Mouse (Mus musculus): Measurements from ENCODE around the gene Tmem8. TPM values are rescaled to one million over a fixed set of nuclear protein-coding genes. Genes with fewer than 3 reads are reported as not detected.
A peak's percentile ranks its signal among the peaks of the same experiment; 100 is the strongest.
"Not testable (repeated sequence)": the region's sequence is repeated elsewhere in the genome, so short reads cannot be mapped to it uniquely, and the experiment has no call there.

The Tmem8 gene
- polyA plus RNA-seq, 1 experiment from 2014 or later: 4.3 TPM

DNA sequence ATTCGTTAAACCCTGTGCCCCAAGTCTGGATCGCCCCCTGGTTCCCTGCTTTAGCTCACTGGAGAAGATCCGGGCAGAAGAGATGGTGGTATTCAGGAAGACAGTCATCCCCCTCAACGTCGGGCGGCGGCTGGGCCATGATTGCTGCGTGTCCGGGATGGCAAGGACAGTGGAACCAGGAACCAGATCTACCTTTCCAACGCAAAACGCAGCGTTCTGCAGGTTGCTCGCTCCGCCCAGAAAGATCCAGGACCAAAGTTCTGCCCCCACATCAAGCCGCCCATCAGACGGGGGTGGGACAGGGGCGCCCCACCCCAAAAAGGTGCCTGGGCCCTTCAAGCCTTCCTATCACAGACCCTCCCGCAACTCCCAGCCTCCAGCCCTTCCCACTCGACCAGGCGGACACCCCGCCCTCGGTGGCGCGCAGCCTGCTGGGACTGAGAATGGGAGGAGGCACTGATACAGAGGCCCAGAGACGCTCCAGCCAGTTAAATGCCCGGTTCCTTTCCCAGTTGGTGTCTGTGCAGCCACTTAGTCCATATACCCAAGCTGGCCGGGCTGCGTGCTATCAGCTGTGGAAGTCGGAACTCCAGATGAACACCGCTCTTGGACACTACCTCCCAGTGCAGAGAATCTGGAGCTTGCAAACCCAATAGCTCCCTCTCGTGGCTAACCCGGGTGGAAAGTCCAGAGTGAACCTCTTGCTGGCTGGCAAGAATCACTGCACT lies 23.0 kb upstream of the Tmem8 start, which contains the start of gene Decr2:
Gene Decr2 (minus strand): TSS at position 433 of the 728 bp plus-strand sequence.
- H3K4me1 ChIP-seq: peaks cover 19% of the 10 kb centered on the region
- peak within 1 kb of the TSS; percentile 86 for H3K4me2 ChIP-seq
- WGBS: 2% methylated on average over 32 of the region's 32 CpGs
- peaks cover 4% of the 10 kb centered on the region; the same call in 1 of the 2 replicates for H3K36me3 ChIP-seq
- peak within 1 kb of the TSS; percentile 62 for H3K4me3 ChIP-seq (replicated peaks)
- peak within 1 kb of the TSS; percentile 86 for H3K27ac ChIP-seq (replicated peaks)
- no peaks in the 10 kb centered on the region for H3K27me3 ChIP-seq (replicated peaks)
- peak; percentile 89 for ATAC-seq (ENCODE audit: low FRiP score)
- peak within 1 kb of the TSS; percentile 71 for H3K9ac ChIP-seq (replicated peaks)
- H3K9me3 ChIP-seq (replicated peaks): no peaks in the 10 kb centered on the region

GRCm38 (mm10) chr17:26094531-26095110 lies 18.5 kb upstream of the Tmem8 start:
- no peak overlapping the region for H3K27ac ChIP-seq (replicated peaks)
- 32% methylated on average over 9 of the region's 9 CpGs for WGBS
- ATAC-seq (ENCODE audit: low FRiP score): no peak

DNA sequence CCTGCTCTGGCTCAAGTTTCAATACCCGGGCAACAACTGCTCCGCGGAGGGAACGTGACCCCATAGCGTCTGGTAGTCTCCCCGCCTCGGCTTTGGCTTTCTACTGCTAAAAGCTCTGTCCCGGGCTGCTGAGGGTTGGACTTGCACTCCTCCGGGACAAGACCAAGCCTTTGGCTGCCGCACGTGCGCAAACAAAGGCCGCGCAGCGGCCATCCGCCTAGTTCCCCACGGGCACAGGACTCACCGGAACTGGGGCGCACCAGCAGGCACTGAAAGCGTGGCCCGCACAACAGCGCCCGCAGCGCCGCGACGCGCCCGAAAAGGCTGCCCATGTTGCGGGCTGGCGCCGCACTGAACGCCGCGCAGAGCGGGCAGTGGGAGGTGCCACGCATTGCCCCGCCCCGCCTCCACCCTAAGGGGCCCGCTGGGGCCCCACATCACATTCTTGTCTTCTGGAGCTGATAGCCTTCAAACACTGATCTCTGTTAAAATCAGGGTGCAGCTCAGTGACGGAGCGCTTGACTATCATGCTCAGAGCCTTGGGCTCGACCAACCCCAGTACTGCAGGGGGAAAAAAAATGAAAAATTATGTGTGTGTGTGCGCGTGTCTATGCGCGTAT lies 17.9 kb upstream of the Tmem8 start, which contains the start of gene Nme4:
Gene Nme4 (minus strand): TSS at position 482 of the 620 bp plus-strand sequence.
- 4% methylated on average over 47 of the region's 47 CpGs for WGBS
- H3K27me3 ChIP-seq (replicated peaks): no peaks in the 10 kb centered on the region

More at GRCm38 (mm10) chr17:26094531-26095110, 18.5 kb upstream of the Tmem8 start:
- peaks cover 14% of the 10 kb centered on the region for H3K4me1 ChIP-seq
- no peaks in the 10 kb centered on the region for H3K27me3 ChIP-seq (replicated peaks)
- no peaks in the 10 kb centered on the region for H3K36me3 ChIP-seq
- H3K9ac ChIP-seq (replicated peaks): peak overlapping the region; percentile 66
- no peaks in the 10 kb centered on the region for H3K9me3 ChIP-seq (replicated peaks)
- peak overlapping the region; percentile 61 for H3K4me3 ChIP-seq (replicated peaks)
- H3K4me2 ChIP-seq: peak overlapping the region; percentile 89

DNA sequence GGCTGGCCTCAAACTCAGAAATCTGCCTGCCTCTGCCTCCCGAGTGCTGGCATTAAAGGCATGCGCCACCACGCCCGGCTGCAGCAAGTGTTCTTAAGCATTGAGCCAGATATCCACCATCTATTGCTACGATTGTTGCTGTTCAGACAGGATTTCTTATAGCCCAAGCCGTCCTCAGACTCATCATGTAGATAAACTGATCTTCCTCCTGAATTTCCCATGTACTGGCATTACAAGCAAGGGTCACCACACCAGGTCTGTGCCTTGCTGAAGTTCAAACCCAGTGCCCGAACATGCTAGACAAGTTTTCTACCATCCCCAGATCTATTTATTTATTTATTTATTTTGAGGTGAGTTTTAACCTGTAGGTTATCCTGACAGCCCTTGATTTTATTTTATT lies 14.6 kb upstream of the Tmem8 start:
- Histone ChIP-seq H3K36me3 (no peaks in the 10 kb centered on the region), H3K4me3 (replicated peaks) (no peak overlapping the region), H3K4me1 (peaks cover 12% of the 10 kb centered on the region), H3K27ac (replicated peaks) (no peak overlapping the region), H3K9ac (replicated peaks) (no peak overlapping the region), H3K27me3 (replicated peaks) (no peaks in the 10 kb centered on the region), H3K4me2 (no peak overlapping the region), H3K9me3 (replicated peaks) (no peaks in the 10 kb centered on the region)
- no peak for ATAC-seq (ENCODE audit: low FRiP score)
- WGBS: 92% methylated on average over 7 of the region's 7 CpGs

More for the DNA sequence above, 17.9 kb upstream of the Tmem8 start, which contains the start of gene Nme4:
- no peaks in the 10 kb centered on the region for H3K36me3 ChIP-seq
- peak within 1 kb of the TSS; percentile 66 for H3K9ac ChIP-seq (replicated peaks)
- peak; percentile 80 for ATAC-seq (ENCODE audit: low FRiP score)
- H3K9me3 ChIP-seq (replicated peaks): no peaks in the 10 kb centered on the region
- peaks cover 12% of the 10 kb centered on the region for H3K4me1 ChIP-seq
- peak within 1 kb of the TSS; percentile 61 for H3K4me3 ChIP-seq (replicated peaks)
- peak within 1 kb of the TSS; percentile 54; the same call in 1 of the 2 replicates for H3K27ac ChIP-seq (replicated peaks)
- peak within 1 kb of the TSS; percentile 89 for H3K4me2 ChIP-seq

DNA sequence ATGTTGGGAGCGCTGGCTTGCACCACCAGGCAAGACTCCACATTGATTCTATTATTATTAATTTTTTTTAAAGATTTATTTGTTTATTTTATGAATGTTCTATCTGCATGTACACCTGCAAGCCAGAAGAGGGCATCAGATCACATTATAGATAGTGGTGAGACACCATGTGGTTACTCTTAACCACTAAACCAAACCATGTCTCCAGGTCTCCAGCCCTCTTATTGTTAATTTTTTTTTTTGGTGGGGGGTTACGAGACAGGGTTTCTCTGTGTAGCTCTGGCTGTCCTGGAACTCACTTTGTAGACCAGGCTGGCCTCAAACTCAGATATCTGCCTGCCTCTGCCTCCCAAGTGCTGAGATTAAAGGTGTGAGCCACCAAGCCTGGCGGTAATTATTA lies 13.8 kb upstream of the Tmem8 start:
- WGBS: 64% methylated on average over 3 of the region's 3 CpGs
- H3K27ac ChIP-seq (replicated peaks); H3K4me3 ChIP-seq (replicated peaks); H3K9me3 ChIP-seq (replicated peaks); H3K4me2 ChIP-seq; H3K27me3 ChIP-seq (replicated peaks); H3K36me3 ChIP-seq; ATAC-seq (ENCODE audit: low FRiP score); H3K9ac ChIP-seq (replicated peaks): not testable (repeated sequence)
- peaks cover 12% of the 10 kb centered on the region for H3K4me1 ChIP-seq

DNA sequence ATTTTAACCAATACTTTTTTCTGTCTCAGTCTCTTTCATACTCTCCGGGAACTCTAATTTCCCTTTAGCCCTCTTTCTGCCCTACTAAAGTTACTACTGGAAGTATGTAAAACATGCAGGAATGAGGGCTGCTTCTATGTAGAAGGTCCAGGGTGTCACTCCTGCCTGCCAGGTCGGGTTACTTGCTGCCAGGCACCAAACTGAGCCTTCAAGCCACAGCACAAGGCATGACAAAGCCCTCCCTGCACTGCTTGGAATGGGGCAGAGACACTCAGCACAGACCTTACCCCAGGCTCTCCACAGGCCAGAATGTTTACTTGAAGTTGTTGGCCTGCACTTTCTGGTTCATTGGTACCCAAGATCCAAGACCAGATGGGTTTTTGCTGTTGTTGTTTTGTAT lies 12.9 kb upstream of the Tmem8 start:
- Histone ChIP-seq H3K9me3 (replicated peaks) (no peaks in the 10 kb centered on the region), H3K36me3 (no peaks in the 10 kb centered on the region), H3K4me1 (peaks cover 5% of the 10 kb centered on the region; the same call in 1 of the 2 replicates), H3K27me3 (replicated peaks) (no peaks in the 10 kb centered on the region), H3K4me3 (replicated peaks) (no peak overlapping the region), H3K4me2 (no peak overlapping the region), H3K9ac (replicated peaks) (no peak overlapping the region), H3K27ac (replicated peaks) (no peak overlapping the region)
- ATAC-seq (ENCODE audit: low FRiP score): no peak
- 42% methylated on average over 2 of the region's 2 CpGs for WGBS

DNA sequence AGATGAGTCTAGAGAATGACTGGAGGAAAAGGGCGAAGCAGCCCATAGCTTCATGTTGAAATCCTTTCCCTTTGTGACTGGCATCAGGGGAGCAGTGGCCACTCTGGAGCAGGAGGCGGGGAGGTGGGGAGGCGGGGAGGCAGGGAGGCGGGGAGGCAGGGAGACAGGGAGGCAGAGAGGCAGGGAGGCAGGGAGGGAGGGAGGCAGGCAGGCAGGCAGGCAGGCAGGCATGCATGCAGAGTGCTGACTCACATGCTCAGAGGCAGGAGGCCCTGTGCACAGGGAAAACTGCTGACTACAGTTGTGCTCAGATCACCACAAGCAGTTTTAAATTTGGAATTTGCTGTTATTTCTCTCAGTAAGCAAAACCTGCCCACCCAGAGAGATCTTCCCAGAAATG lies 11.6 kb upstream of the Tmem8 start:
- ATAC-seq (ENCODE audit: low FRiP score): no peak
- H3K4me2 ChIP-seq: no peak overlapping the region
- no peaks in the 10 kb centered on the region for H3K36me3 ChIP-seq
- WGBS: 47% methylated on average over 3 of the region's 4 CpGs
- no peaks in the 10 kb centered on the region for H3K27me3 ChIP-seq (replicated peaks)
- no peak overlapping the region for H3K9ac ChIP-seq (replicated peaks)
- no peak overlapping the region for H3K27ac ChIP-seq (replicated peaks)
- no peaks in the 10 kb centered on the region for H3K4me1 ChIP-seq
- H3K4me3 ChIP-seq (replicated peaks): no peak overlapping the region
- no peaks in the 10 kb centered on the region for H3K9me3 ChIP-seq (replicated peaks)

DNA sequence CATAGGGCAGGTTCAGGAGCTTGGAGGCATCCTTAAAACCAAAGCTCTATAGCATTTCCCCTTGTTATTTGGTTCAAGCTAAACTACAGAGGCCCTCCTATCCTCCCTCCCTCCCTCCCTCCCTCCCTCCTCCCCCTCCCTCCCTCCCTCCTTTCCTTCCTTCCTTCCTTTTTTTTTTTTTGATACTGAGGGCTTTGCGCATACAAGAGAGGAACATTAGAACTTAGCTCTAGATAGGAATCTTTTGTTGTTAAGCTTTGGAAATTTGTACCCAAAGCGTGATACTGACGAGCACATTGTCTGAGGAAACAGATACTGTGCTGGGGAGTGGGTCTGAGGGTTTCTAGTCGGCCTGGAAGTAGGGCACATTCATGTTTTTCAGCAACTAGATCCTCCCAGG lies 7.5 kb upstream of the Tmem8 start:
- no peak for ATAC-seq (ENCODE audit: low FRiP score)
- Histone ChIP-seq H3K4me3 (replicated peaks) (no peak overlapping the region), H3K4me1 (no peaks in the 10 kb centered on the region), H3K27me3 (replicated peaks) (no peaks in the 10 kb centered on the region; the same call in 1 of the 2 replicates), H3K27ac (replicated peaks) (no peak overlapping the region), H3K4me2 (no peak overlapping the region), H3K9me3 (replicated peaks) (no peaks in the 10 kb centered on the region), H3K36me3 (no peaks in the 10 kb centered on the region), H3K9ac (replicated peaks) (no peak overlapping the region)
- 73% methylated on average over 4 of the region's 4 CpGs for WGBS

DNA sequence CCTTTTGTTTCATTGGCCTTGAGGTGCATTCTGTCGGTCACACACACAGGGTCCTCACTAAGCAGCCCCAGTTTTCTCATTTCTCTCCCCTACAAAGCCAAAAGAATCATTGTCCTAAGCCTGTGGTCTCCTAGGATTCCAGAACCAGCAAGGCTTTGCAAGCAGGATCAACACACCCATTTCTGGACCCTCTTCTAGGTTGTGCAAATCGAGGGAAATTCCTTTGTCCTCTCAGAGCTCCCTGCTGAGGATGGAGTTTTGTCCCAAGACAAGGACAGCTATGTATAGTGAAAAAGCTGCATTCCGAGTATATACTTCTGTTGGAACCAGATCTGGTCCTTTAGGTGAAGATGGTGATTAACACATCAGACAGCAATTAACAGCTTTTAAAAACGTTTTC lies 2.9 kb upstream of the Tmem8 start:
- ATAC-seq (ENCODE audit: low FRiP score): no peak
- 33% methylated on average over 4 of the region's 4 CpGs for WGBS
- Histone ChIP-seq H3K4me2 (no peak overlapping the region), H3K4me3 (replicated peaks) (no peak overlapping the region), H3K9ac (replicated peaks) (no peak overlapping the region), H3K27ac (replicated peaks) (no peak overlapping the region), H3K27me3 (replicated peaks) (peaks cover 21% of the 10 kb centered on the region), H3K9me3 (replicated peaks) (no peaks in the 10 kb centered on the region), H3K4me1 (peaks cover 8% of the 10 kb centered on the region), H3K36me3 (no peaks in the 10 kb centered on the region)

DNA sequence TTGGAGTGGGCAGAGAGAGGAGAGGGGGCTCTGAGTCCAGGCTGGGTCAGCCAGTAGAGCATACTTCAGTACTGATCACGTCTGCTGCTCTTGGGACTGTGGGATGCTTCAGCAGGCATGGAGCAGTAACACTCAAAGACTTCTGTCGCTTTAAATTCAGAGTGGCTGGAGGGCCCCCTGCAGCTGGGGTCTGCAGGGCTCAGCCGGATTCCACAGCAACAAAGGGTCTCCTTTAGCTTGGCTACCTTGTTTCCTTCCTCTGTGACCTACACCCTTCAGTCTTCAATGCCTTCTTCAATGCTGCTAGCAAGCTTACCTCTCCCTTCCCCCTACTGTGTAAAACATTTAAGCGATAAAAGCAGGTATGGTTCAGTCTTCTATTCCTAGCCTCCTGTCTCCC lies 2.1 kb upstream of the Tmem8 start:
- H3K36me3 ChIP-seq: no peaks in the 10 kb centered on the region
- no peak overlapping the region for H3K27ac ChIP-seq (replicated peaks)
- no peaks in the 10 kb centered on the region for H3K9me3 ChIP-seq (replicated peaks)
- H3K4me2 ChIP-seq: no peak overlapping the region
- H3K9ac ChIP-seq (replicated peaks): no peak overlapping the region
- H3K4me3 ChIP-seq (replicated peaks): no peak overlapping the region
- ATAC-seq (ENCODE audit: low FRiP score): no peak
- peaks cover 29% of the 10 kb centered on the region for H3K27me3 ChIP-seq (replicated peaks)
- 6% methylated on average over 4 of the region's 4 CpGs for WGBS
- H3K4me1 ChIP-seq: peaks cover 8% of the 10 kb centered on the region

DNA sequence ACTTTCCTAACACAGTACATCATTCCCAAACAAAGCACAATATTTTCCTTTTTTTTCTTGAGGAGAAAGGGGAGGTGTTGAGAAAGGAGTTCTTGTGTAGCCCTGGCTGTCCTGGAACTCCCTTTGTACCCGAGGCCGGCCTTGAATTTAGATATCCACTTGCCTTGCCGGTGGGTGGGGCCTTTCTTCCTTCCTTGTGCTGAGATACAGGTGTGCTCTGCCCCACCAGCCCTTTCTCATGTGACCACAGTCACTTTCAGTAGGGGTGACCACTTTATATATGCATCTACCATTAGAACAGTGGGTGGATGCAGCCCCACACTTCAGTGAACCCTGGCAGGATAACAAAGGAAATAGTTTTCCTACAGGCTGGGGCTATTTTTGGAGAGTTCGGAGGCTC lies 1.4 kb upstream of the Tmem8 start:
- no peak overlapping the region for H3K9ac ChIP-seq (replicated peaks)
- H3K4me2 ChIP-seq: no peak overlapping the region
- H3K27ac ChIP-seq (replicated peaks): no peak overlapping the region
- peaks cover 8% of the 10 kb centered on the region for H3K4me1 ChIP-seq
- H3K4me3 ChIP-seq (replicated peaks): no peak overlapping the region
- ATAC-seq (ENCODE audit: low FRiP score): no peak
- peaks cover 34% of the 10 kb centered on the region for H3K27me3 ChIP-seq (replicated peaks)
- H3K9me3 ChIP-seq (replicated peaks): no peaks in the 10 kb centered on the region
- no peaks in the 10 kb centered on the region for H3K36me3 ChIP-seq
- 26% methylated on average over 4 of the region's 4 CpGs for WGBS

Measured in neural tube, embryonic 15.5 days (tissue).